Comparison of ENCODE assay signal across 17 mouse cellular contexts in the genomic region with DNA sequence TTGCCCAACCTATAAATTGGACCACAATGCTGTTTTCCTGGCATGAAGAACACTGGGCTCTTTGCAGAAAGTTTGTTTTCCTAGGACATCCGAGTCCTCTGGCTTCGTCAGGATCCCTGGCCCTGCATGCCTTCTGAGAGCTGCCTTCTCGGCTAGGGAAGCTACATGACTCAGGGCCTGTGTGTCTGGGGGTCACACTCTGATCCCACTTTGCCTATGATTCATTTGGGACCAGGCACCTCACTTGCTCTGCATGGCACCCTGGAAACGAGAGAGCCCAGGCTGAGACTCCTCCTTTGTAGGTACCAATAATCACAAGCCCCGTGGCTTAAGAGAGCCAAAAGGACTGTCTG. TPM values are rescaled to one million over a fixed set of nuclear protein-coding genes. Genes with fewer than 3 reads are reported as not detected.
"Had no signal": no experiment of that assay in that cellular context is flagged by ENCODE, and none has a peak within 500 bp of the region (broad histone marks: within the 10 kb centered on the region; RNA-seq: fewer than 3 reads in every experiment).

No protein-coding gene starts in this region.

- H3K27me3 ChIP-seq: kidney, embryonic 15.5 days; liver, embryonic 13.5 days; midbrain, embryonic 12.5 days; midbrain, embryonic 15.5 days; neural tube, embryonic 13.5 days; stomach, embryonic 15.5 days had no signal

- H3K9me3 ChIP-seq: kidney, embryonic 15.5 days; liver, embryonic 13.5 days; midbrain, embryonic 12.5 days; midbrain, embryonic 15.5 days; neural tube, embryonic 13.5 days; stomach, embryonic 15.5 days had no signal

- H3K4me1 ChIP-seq: liver, embryonic 13.5 days; midbrain, embryonic 15.5 days; neural tube, embryonic 13.5 days had no signal

- H3K4me2 ChIP-seq: kidney, embryonic 15.5 days; liver, embryonic 13.5 days; midbrain, embryonic 12.5 days; midbrain, embryonic 15.5 days; neural tube, embryonic 13.5 days; stomach, embryonic 15.5 days had no signal

- DNase-seq: layer of hippocampus, postnatal 36 days; liver, embryonic 13.5 days; lung, adult 2 months; lung, postnatal 14 days; lung, postnatal 4 days; retina, postnatal 1 day; right cerebral cortex, postnatal 25 days; spleen, adult 18-20 months; thymus, postnatal 25 days had no signal

- H3K9ac ChIP-seq: kidney, embryonic 15.5 days; liver, embryonic 13.5 days; midbrain, embryonic 12.5 days; midbrain, embryonic 15.5 days; neural tube, embryonic 13.5 days; stomach, embryonic 15.5 days had no signal

- H3K36me3 ChIP-seq: kidney, embryonic 15.5 days; liver, embryonic 13.5 days; midbrain, embryonic 12.5 days; midbrain, embryonic 15.5 days; neural tube, embryonic 13.5 days; stomach, embryonic 15.5 days had no signal

- ATAC-seq: midbrain, embryonic 15.5 days had no signal

- H3K27ac ChIP-seq: kidney, embryonic 15.5 days; liver, embryonic 13.5 days; midbrain, embryonic 12.5 days; midbrain, embryonic 15.5 days; neural tube, embryonic 13.5 days; stomach, embryonic 15.5 days had no signal

- H3K4me3 ChIP-seq: kidney, embryonic 15.5 days; left cerebral cortex, adult 2 months; liver, embryonic 13.5 days; midbrain, embryonic 12.5 days; midbrain, embryonic 15.5 days; myocyte; neural tube, embryonic 13.5 days; stomach, embryonic 15.5 days had no signal

RNA-seq across cellular contexts. Expression of gene Kif26b, which starts 43.1 kb away (rescaled TPM):
- total RNA-seq: monocyte, adult 5-6 weeks had no signal
